Mouse (Mus musculus): ENCODE measurements at regions not wholly inside any gene's neighbourhood (a gene's known extent, or its start where the extent isn't known, plus 50 kb on each side); places are given as distances from the start of the nearest gene placed in this dataset.

DNA sequence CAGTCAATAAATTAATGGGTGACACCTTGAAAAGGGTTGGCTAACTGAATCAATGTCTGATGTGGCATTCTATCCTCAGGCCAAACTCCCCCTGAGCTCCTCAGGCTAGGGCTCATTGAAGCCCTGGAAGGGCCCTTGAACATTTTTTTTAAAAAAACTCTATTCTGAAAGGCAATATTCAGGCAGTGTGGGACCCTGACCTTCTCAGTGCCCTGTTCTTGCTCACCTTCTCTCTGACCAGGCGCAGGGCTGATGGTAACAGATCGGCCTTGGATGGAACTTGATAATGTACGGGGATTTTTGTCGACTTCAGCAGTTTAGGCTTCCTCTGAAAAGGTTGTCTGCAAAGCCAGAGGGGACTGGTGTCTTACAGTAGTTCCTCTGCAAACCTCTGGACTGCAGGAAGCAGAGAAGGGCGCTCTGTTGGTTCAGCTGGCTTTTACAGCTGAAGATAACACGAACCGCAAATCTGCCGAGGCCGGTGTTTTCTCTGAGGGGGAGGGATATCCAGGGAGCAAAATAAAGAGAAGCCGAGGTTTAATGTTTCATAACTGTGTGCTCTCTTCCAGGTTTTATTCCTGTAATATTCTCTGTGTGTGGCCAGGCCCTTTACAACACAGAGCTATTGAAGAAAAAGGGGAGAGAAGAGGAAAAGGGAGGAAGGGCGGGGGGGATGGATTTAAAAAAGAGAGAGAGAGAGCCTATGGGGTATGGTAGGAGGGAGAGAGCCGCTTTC lies 73.6 kb upstream of the Rpl34 start:
- TF ChIP-seq CTCF (IDR thresholded peaks at IDR 0.05; ENCODE audit: borderline replicate concordance, extremely low read depth, insufficient read depth, insufficient read length), result no peak
- TF ChIP-seq POLR2A (IDR thresholded peaks at IDR 0.05; ENCODE audit: borderline replicate concordance, extremely low read depth, insufficient read depth, insufficient read length, poor library complexity, severe bottlenecking), result no peak
